Mouse (Mus musculus): ENCODE results near the gene Gm49384. TPM values are rescaled to one million over a fixed set of nuclear protein-coding genes. Genes with fewer than 3 reads are reported as not detected.
A peak's percentile ranks its signal among the peaks of the same experiment; 100 is the strongest.

Gene Gm49384
- 0.25 and 0.47 TPM in 2 replicates for polyA plus RNA-seq (2012; rRNA removed)

DNA sequence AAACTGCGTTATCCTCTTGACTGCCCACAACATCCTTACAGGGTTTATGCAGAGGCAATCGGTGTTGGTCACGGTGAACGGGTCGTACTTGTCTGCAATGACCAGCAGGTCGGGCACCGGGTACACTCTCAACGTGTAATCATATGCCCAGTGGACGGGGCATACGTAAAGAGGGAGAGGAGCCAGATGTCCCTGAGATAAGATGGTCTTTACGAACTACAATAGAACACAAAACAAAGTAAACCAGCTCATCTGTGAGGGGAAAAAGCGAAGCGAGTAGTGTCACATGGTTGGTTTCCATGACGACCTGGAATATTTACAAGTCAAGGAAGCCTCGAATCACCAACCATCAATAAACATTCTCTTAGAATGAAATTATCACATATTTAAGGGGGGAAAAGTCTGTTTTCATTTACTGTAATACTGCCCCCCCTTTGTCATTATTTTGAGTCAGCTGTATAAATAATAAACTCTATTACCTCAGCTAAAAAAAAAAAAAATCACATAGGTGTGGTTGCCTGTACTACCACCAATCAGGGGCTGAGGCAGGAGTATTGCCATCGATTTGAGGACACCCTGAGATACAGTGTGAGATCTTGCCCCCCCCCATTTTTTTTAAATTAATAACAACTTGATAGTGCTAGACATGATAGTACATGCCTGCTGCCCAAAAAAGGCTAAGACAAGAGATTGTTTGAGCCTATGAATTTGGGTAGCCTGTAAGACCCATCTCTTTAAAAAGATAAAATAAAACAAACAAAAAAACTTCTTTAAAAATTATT lies at the start of gene Gm49384:
TSS of gene Gm49384 (minus strand) at position 216 of the 782 bp plus-strand sequence.
- 88% methylated on average over 16 of the region's 16 CpGs for WGBS
- no peak for TF ChIP-seq CTCF (IDR thresholded peaks at IDR 0.05; ENCODE audit: extremely low read depth, insufficient read depth, insufficient read length, insufficient replicate concordance)
- no peak for TF ChIP-seq POLR2A (IDR thresholded peaks at IDR 0.05; ENCODE audit: low read depth, low read length)
- no peak within 1 kb of the TSS for H3K27ac ChIP-seq (ENCODE audit: insufficient read depth, low read length)
- DNase-seq (ENCODE audit: low read depth in 1 of 2, low spot score in 2 of 2) = peak in 1 of 2 experiments; percentile 40
- H3K4me1 ChIP-seq (ENCODE audit: control insufficient read depth, insufficient read depth, insufficient read length) = no peaks in the 10 kb centered on the region
- no peaks in the 10 kb centered on the region for H3K27me3 ChIP-seq (ENCODE audit: control insufficient read depth, insufficient read depth, low read length)
- H3K4me3 ChIP-seq (ENCODE audit: extremely low read depth, insufficient read depth, insufficient read length) = no peak within 1 kb of the TSS
- peaks cover 9% of the 10 kb centered on the region for H3K36me3 ChIP-seq (ENCODE audit: control insufficient read depth, insufficient read depth, low read length)

DNA sequence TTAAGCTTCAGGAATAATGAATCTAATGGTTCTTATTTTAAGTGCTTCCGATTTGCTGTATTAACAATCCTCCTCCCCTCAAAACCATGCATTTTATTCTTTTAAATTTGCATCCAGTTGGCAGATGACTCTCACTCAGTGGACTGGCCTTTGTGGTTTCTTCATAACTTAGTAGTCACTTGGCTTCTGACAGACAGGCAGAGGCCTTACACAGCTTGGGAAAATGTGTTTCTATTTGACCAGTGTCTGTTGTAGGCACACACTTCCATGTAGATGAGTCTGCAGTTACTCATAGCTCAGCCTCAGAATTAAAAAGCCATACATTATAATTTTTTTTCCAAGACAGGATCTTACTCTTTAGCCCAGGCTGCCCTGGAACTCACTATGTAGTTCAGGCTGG lies 49.7 kb upstream of the Gm49384 start:
- DNase-seq (ENCODE audit: low read depth in 1 of 2, low spot score in 2 of 2) = no peak
- 100% methylated on average over 1 of the region's 1 CpGs for WGBS

DNA sequence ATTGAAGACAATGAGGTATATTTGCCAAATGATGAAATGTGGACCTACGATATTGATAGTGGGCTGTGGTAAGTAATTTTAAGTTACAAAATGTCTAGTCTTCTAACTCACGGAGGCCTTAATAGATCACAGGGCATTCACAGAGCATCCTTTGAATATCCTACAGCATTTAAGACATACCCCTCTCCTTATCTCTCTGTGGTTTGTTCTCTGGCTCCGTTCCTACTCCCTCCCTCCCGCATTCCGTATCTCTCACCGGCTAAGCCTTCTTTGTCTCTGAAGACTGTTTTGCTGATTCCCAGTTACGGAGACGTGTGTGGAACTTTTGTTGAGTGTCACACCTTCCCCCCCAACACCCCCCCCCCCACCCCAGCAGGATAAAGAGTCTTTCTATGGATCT lies 46.7 kb upstream of the Gm49384 start:
- TF ChIP-seq POLR2A (IDR thresholded peaks at IDR 0.05; ENCODE audit: low read depth, low read length) = no peak
- TF ChIP-seq CTCF (IDR thresholded peaks at IDR 0.05; ENCODE audit: extremely low read depth, insufficient read depth, insufficient read length, insufficient replicate concordance) = no peak
- no peaks in the 10 kb centered on the region for H3K27me3 ChIP-seq (ENCODE audit: control insufficient read depth, insufficient read depth, low read length)
- 81% methylated on average over 8 of the region's 8 CpGs for WGBS

More for the DNA sequence above, 49.7 kb upstream of the Gm49384 start:
- H3K27ac ChIP-seq (ENCODE audit: insufficient read depth, low read length) = no peak overlapping the region
- TF ChIP-seq POLR2A (IDR thresholded peaks at IDR 0.05; ENCODE audit: low read depth, low read length) = no peak
- no peak for TF ChIP-seq CTCF (IDR thresholded peaks at IDR 0.05; ENCODE audit: extremely low read depth, insufficient read depth, insufficient read length, insufficient replicate concordance)
- no peak overlapping the region for H3K4me3 ChIP-seq (ENCODE audit: extremely low read depth, insufficient read depth, insufficient read length)
- H3K36me3 ChIP-seq (ENCODE audit: control insufficient read depth, insufficient read depth, low read length) = peaks cover 3% of the 10 kb centered on the region
- H3K27me3 ChIP-seq (ENCODE audit: control insufficient read depth, insufficient read depth, low read length) = no peaks in the 10 kb centered on the region
- H3K4me1 ChIP-seq (ENCODE audit: control insufficient read depth, insufficient read depth, insufficient read length) = peaks cover 2% of the 10 kb centered on the region; the same call in 1 of the 2 replicates

DNA sequence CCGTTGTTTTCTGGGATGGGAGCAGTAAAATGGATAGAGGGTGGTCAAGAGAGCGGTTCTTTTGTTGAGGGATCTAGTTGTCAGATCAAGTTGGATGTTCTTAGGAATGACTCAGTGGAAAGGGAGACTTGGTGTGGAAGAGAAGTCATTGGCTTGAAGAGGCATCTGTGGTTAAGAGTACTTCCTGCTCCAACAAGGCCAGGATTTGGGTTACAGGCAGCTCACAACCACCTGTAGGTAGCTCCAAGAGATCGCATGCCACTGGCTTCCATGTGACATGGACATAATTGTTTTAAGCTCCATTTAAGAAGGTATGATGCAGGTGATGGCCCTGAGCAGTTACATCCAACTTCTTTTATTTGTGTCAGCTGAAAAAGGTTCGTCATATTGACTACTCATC lies 45.7 kb upstream of the Gm49384 start:
- Histone ChIP-seq H3K27me3 (ENCODE audit: control insufficient read depth, insufficient read depth, low read length) (no peaks in the 10 kb centered on the region), H3K36me3 (ENCODE audit: control insufficient read depth, insufficient read depth, low read length) (peaks cover 2% of the 10 kb centered on the region; the same call in 1 of the 2 replicates), H3K27ac (ENCODE audit: insufficient read depth, low read length) (no peak overlapping the region), H3K4me1 (ENCODE audit: control insufficient read depth, insufficient read depth, insufficient read length) (no peaks in the 10 kb centered on the region), H3K4me3 (ENCODE audit: extremely low read depth, insufficient read depth, insufficient read length) (no peak overlapping the region)
- 87% methylated on average over 4 of the region's 4 CpGs for WGBS
- TF ChIP-seq POLR2A (IDR thresholded peaks at IDR 0.05; ENCODE audit: low read depth, low read length) (no peak), CTCF (IDR thresholded peaks at IDR 0.05; ENCODE audit: extremely low read depth, insufficient read depth, insufficient read length, insufficient replicate concordance) (no peak)
- no peak for DNase-seq (ENCODE audit: low read depth in 1 of 2, low spot score in 2 of 2)

More for the DNA sequence above, 46.7 kb upstream of the Gm49384 start:
- no peak for DNase-seq (ENCODE audit: low read depth in 1 of 2, low spot score in 2 of 2)
- H3K36me3 ChIP-seq (ENCODE audit: control insufficient read depth, insufficient read depth, low read length) = peaks cover 3% of the 10 kb centered on the region
- H3K27ac ChIP-seq (ENCODE audit: insufficient read depth, low read length) = no peak overlapping the region
- no peak overlapping the region for H3K4me3 ChIP-seq (ENCODE audit: extremely low read depth, insufficient read depth, insufficient read length)
- no peaks in the 10 kb centered on the region for H3K4me1 ChIP-seq (ENCODE audit: control insufficient read depth, insufficient read depth, insufficient read length)

DNA sequence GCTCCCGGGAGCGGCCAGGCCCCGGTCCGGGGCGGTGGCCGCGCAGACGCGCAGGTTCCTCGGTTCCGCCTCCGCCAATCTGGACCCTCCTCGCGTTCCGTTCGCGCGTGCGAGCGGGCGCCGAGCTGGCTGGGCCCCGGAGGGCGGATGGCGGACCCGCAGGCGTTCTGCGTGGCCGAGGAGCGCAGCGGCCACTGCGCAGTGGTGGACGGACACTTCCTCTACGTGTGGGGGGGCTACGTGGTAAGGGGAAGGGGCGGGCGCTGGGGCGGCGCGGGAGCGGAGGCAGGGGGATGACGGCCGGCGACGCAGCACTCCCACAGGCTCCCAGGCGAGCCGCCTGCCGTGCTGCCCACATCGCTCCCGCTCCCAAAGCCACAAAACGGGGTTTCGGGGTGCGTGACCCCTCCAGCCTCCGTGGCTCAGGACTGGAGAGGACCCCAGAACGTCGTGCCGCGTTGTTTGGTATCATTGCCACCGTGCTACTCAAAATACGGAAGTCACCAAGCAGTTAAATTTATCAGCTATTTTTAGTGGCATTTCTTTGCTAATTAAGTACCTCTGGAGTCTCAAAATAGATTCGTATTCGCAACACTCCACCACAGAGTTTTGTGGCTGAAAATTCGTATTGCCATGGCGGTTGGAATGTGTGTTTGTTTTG lies 37.8 kb upstream of the Gm49384 start:
- under 1% methylated on average over 63 of the region's 64 CpGs for WGBS
- H3K36me3 ChIP-seq (ENCODE audit: control insufficient read depth, insufficient read depth, low read length) = no peaks in the 10 kb centered on the region
- TF ChIP-seq POLR2A (IDR thresholded peaks at IDR 0.05; ENCODE audit: low read depth, low read length) (peak; percentile 75), CTCF (IDR thresholded peaks at IDR 0.05; ENCODE audit: extremely low read depth, insufficient read depth, insufficient read length, insufficient replicate concordance) (no peak)
- peak overlapping the region; percentile 87 for H3K4me3 ChIP-seq (ENCODE audit: extremely low read depth, insufficient read depth, insufficient read length)
- no peaks in the 10 kb centered on the region; the same call in 1 of the 2 replicates for H3K4me1 ChIP-seq (ENCODE audit: control insufficient read depth, insufficient read depth, insufficient read length)
- no peaks in the 10 kb centered on the region for H3K27me3 ChIP-seq (ENCODE audit: control insufficient read depth, insufficient read depth, low read length)
- DNase-seq (ENCODE audit: low read depth in 1 of 2, low spot score in 2 of 2) = peak; percentile 23 to 54
- H3K27ac ChIP-seq (ENCODE audit: insufficient read depth, low read length) = peak overlapping the region; percentile 73

DNA sequence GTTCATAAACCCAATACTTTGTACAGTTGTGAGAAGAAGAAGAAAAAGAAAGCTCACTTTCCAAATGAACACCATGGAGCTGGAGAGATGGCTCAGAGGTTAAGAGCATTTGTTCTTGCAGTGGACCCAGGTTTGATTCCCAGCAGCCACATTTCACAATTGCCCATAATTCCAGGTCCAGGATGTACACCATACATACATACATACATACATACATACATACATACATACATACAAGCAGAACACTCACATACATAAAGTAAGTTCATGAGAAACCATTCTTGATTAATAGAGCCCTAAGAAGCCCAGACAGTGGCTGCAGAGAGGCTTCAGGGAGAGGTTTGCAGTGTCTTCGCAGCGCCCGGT lies 37.3 kb upstream of the Gm49384 start:
- peak overlapping the region; percentile 73 for H3K27ac ChIP-seq (ENCODE audit: insufficient read depth, low read length)
- 8% methylated on average over 3 of the region's 3 CpGs for WGBS
- TF ChIP-seq POLR2A (IDR thresholded peaks at IDR 0.05; ENCODE audit: low read depth, low read length) (no peak), CTCF (IDR thresholded peaks at IDR 0.05; ENCODE audit: extremely low read depth, insufficient read depth, insufficient read length, insufficient replicate concordance) (no peak)

More for the DNA sequence above, 37.3 kb upstream of the Gm49384 start:
- no peaks in the 10 kb centered on the region for H3K27me3 ChIP-seq (ENCODE audit: control insufficient read depth, insufficient read depth, low read length)
- no peak for DNase-seq (ENCODE audit: low read depth in 1 of 2, low spot score in 2 of 2)
- H3K4me1 ChIP-seq (ENCODE audit: control insufficient read depth, insufficient read depth, insufficient read length) = no peaks in the 10 kb centered on the region; the same call in 1 of the 2 replicates
- no peaks in the 10 kb centered on the region for H3K36me3 ChIP-seq (ENCODE audit: control insufficient read depth, insufficient read depth, low read length)
- H3K4me3 ChIP-seq (ENCODE audit: extremely low read depth, insufficient read depth, insufficient read length) = peak overlapping the region; percentile 87

Measured in spleen, adult 2 months (tissue).